In genomic region chr17:5498996-5499395, GRCm38 (mm10) we compare ENCODE assay signal across 14 mouse cellular contexts.
"Had no signal": no experiment of that assay in that cellular context is flagged by ENCODE, and none has a peak within 500 bp of the region (broad histone marks: within the 10 kb centered on the region; RNA-seq: fewer than 3 reads in every experiment).

No protein-coding gene starts in this region.

- DNase-seq: kidney, adult 11 months; kidney, adult 9 months; kidney, postnatal 14 days; lung, embryonic 14.5 days; lung, postnatal 10 days; lung, postnatal 4 days; midbrain, embryonic 14.5 days; right cerebral cortex, adult 18-20 months; thymus, postnatal 14 days had no signal

- H3K9ac ChIP-seq: limb, embryonic 15.5 days; lung, embryonic 14.5 days; neural tube, embryonic 15.5 days had no signal

- H3K4me3 ChIP-seq: limb, embryonic 15.5 days; megakaryocyte, embryonic 14.5 days; myocyte; neural tube, embryonic 15.5 days had no signal

- H3K4me2 ChIP-seq: limb, embryonic 15.5 days; lung, embryonic 14.5 days; neural tube, embryonic 15.5 days had no signal

- H3K36me3 ChIP-seq: limb, embryonic 15.5 days; neural tube, embryonic 15.5 days had no signal

- H3K9me3 ChIP-seq: limb, embryonic 15.5 days; neural tube, embryonic 15.5 days had no signal

- H3K27me3 ChIP-seq: neural tube, embryonic 15.5 days had no signal

- H3K27ac ChIP-seq: limb, embryonic 15.5 days; neural tube, embryonic 15.5 days; stomach, postnatal 0 days had no signal
